Mouse (Mus musculus) heart, embryonic 15.5 days (tissue): ENCODE data around the gene Rgcc. TPM values are rescaled to one million over a fixed set of nuclear protein-coding genes. Genes with fewer than 3 reads are reported as not detected.

ENCODE experiments used
- ATAC-seq: fragments of 200-750 bp; cut with Nextera tagmentation; replicated peaks from 2 replicates; pipeline ENCODE4 v1.8.0; 2017; ENCODE audit warnings: low read depth, moderate TSS enrichment; ENCODE audit not compliant: insufficient number of reproducible peaks, insufficient read depth, low FRiP score
- H3K27ac ChIP-seq: fragments of 300-500 bp; sonication (generic); 2 replicates; pipeline ENCODE4 v1.5.1; 2015; ENCODE audit warnings: mild to moderate bottlenecking, inconsistent platforms
- H3K27me3 ChIP-seq: fragments of 300-500 bp; sonication (generic); 2 replicates; pipeline ENCODE4 v1.6.1; 2015; ENCODE audit warnings: inconsistent platforms
- H3K36me3 ChIP-seq: fragments of 300-500 bp; sonication (generic); 2 replicates; pipeline ENCODE4 v1.6.1; 2015; ENCODE audit warnings: mild to moderate bottlenecking, inconsistent platforms
- H3K4me1 ChIP-seq: fragments of 300-500 bp; sonication (generic); replicated peaks from 2 replicates; pipeline ENCODE4 v1.6.1; 2015; ENCODE audit warnings: inconsistent platforms
- H3K4me2 ChIP-seq: fragments of 300-500 bp; sonication (generic); 2 replicates; pipeline ENCODE4 v1.6.1; 2015; ENCODE audit warnings: inconsistent platforms, mild to moderate bottlenecking, moderate library complexity
- H3K4me3 ChIP-seq: fragments of 300-500 bp; sonication (generic); 2 replicates; pipeline ENCODE4 v1.5.1; 2015; ENCODE audit warnings: mild to moderate bottlenecking, inconsistent platforms
- H3K9ac ChIP-seq: fragments of 300-500 bp; sonication (generic); 2 replicates; pipeline ENCODE4 v1.6.1; 2015; ENCODE audit warnings: mild to moderate bottlenecking, inconsistent platforms
- H3K9me3 ChIP-seq: fragments of 300-500 bp; sonication (generic); replicated peaks from 2 replicates; pipeline ENCODE4 v1.6.1; 2016; ENCODE audit warnings: inconsistent platforms
- WGBS: fragments of 180-500 bp; shearing (Covaris S2); methylation state at CpG from one replicate; pipeline ENCODE4 v1.1.7; 2015; ENCODE audit warnings: mixed read lengths; 5-methylcytosine and 5-hydroxymethylcytosine counted together
- polyA plus RNA-seq: library from polyadenylated mRNA; unstranded; fragments of >200 nt; fragmentation: Nextera tagmentation; extraction: Ambion mirVana; gene quantifications from 2 replicates; pipeline ENCODE4 v1.2.1, GENCODE M21; 2015

The Rgcc gene
- polyA plus RNA-seq: 23.8 and 57.0 TPM in 2 replicates

- H3K4me3 ChIP-seq: peak within 1 kb of the TSS; percentile 62
- H3K27me3 ChIP-seq: 0 out of 2 replicates have a peak, but pooled peaks cover 11% of the 10 kb centered on the region
- H3K4me1 ChIP-seq: peaks cover 13% of the 10 kb centered on the region
- H3K27ac ChIP-seq: 0 out of 2 replicates have a peak within 1 kb of the TSS, but pooled peaks have one; percentile 14
- under 1% methylated on average over 34 of the region's 34 CpGs for WGBS
- peak within 1 kb of the TSS; percentile 66 for H3K9ac ChIP-seq
- peak within 1 kb of the TSS; percentile 98 for H3K4me2 ChIP-seq
- no peaks in the 10 kb centered on the region for H3K36me3 ChIP-seq
- peak; percentile 93 for ATAC-seq
- H3K9me3 ChIP-seq: no peaks in the 10 kb centered on the region
Measured at GRCm38 (mm10) chr14:79301466-79301875, at the start of gene Rgcc. TSS of gene Rgcc (minus strand) at chr14:79301645.

GRCm38 (mm10) chr14:79346384-79346783 lies 44.9 kb upstream of the Rgcc start:
- Histone ChIP-seq H3K27me3 (no peaks in the 10 kb centered on the region), H3K27ac (no peak overlapping the region), H3K9me3 (no peaks in the 10 kb centered on the region), H3K36me3 (peaks cover 39% of the 10 kb centered on the region), H3K9ac (no peak overlapping the region), H3K4me1 (0 out of 2 replicates have a peak, but pooled peaks cover 3% of the 10 kb centered on the region), H3K4me3 (no peak overlapping the region), H3K4me2 (no peak overlapping the region)
- no peak for ATAC-seq
- 50% methylated on average over 3 of the region's 3 CpGs for WGBS

GRCm38 (mm10) chr14:79335613-79336012 lies 34.2 kb upstream of the Rgcc start:
- no peak overlapping the region for H3K4me2 ChIP-seq
- 83% methylated on average over 3 of the region's 3 CpGs for WGBS
- H3K27me3 ChIP-seq: no peaks in the 10 kb centered on the region
- H3K4me3 ChIP-seq: no peak overlapping the region
- no peak overlapping the region for H3K9ac ChIP-seq
- H3K4me1 ChIP-seq: peaks cover 17% of the 10 kb centered on the region
- H3K27ac ChIP-seq: no peak overlapping the region
- no peaks in the 10 kb centered on the region for H3K9me3 ChIP-seq
- ATAC-seq: no peak
- H3K36me3 ChIP-seq: peaks cover 46% of the 10 kb centered on the region

GRCm38 (mm10) chr14:79331936-79332335 lies 30.5 kb upstream of the Rgcc start:
- 33% methylated on average over 7 of the region's 7 CpGs for WGBS
- Histone ChIP-seq H3K36me3 (peaks cover 21% of the 10 kb centered on the region), H3K9me3 (no peaks in the 10 kb centered on the region), H3K27ac (peak overlapping the region; percentile 33), H3K9ac (no peak overlapping the region), H3K4me1 (peaks cover 17% of the 10 kb centered on the region), H3K27me3 (no peaks in the 10 kb centered on the region), H3K4me3 (no peak overlapping the region), H3K4me2 (no peak overlapping the region)
- peak; percentile 51; the same call in 1 of the 2 replicates for ATAC-seq

- H3K27ac ChIP-seq: peak overlapping the region; percentile 33
Measured at GRCm38 (mm10) chr14:79330944-79331561, 29.6 kb upstream of the Rgcc start.

GRCm38 (mm10) chr14:79327033-79327432 lies 25.6 kb upstream of the Rgcc start:
- no peak overlapping the region for H3K27ac ChIP-seq
- no peak overlapping the region for H3K4me2 ChIP-seq
- H3K27me3 ChIP-seq: no peaks in the 10 kb centered on the region
- WGBS: 29% methylated on average over 5 of the region's 5 CpGs
- H3K4me1 ChIP-seq: peaks cover 9% of the 10 kb centered on the region
- no peaks in the 10 kb centered on the region for H3K36me3 ChIP-seq
- no peak overlapping the region for H3K4me3 ChIP-seq
- H3K9me3 ChIP-seq: no peaks in the 10 kb centered on the region
- H3K9ac ChIP-seq: no peak overlapping the region
- ATAC-seq: no peak

More at GRCm38 (mm10) chr14:79330944-79331561, 29.6 kb upstream of the Rgcc start:
- no peaks in the 10 kb centered on the region for H3K9me3 ChIP-seq
- 36% methylated on average over 16 of the region's 16 CpGs for WGBS
- H3K4me2 ChIP-seq: peak overlapping the region; percentile 51
- H3K4me3 ChIP-seq: 0 out of 2 replicates have a peak overlapping the region, but pooled peaks have one; percentile 5
- H3K36me3 ChIP-seq: peaks cover 14% of the 10 kb centered on the region; the same call in 1 of the 2 replicates
- 0 out of 2 replicates have a peak, but pooled peaks have one; percentile 24 for ATAC-seq
- H3K9ac ChIP-seq: no peak overlapping the region
- H3K4me1 ChIP-seq: peaks cover 17% of the 10 kb centered on the region
- no peaks in the 10 kb centered on the region for H3K27me3 ChIP-seq

GRCm38 (mm10) chr14:79324112-79324840 lies 22.8 kb upstream of the Rgcc start:
- no peak for ATAC-seq
- H3K4me1 ChIP-seq: no peaks in the 10 kb centered on the region
- no peaks in the 10 kb centered on the region for H3K27me3 ChIP-seq
- H3K4me3 ChIP-seq: no peak overlapping the region
- H3K9me3 ChIP-seq: no peaks in the 10 kb centered on the region
- no peak overlapping the region for H3K4me2 ChIP-seq
- H3K9ac ChIP-seq: no peak overlapping the region
- 77% methylated on average over 10 of the region's 10 CpGs for WGBS
- H3K36me3 ChIP-seq: no peaks in the 10 kb centered on the region
- H3K27ac ChIP-seq: no peak overlapping the region

- WGBS: 77% methylated on average over 5 of the region's 5 CpGs
- no peak overlapping the region for H3K27ac ChIP-seq
Measured at GRCm38 (mm10) chr14:79321881-79322280, 20.4 kb upstream of the Rgcc start.

GRCm38 (mm10) chr14:79321152-79321551 lies 19.7 kb upstream of the Rgcc start:
- Histone ChIP-seq H3K9me3 (no peaks in the 10 kb centered on the region), H3K27me3 (no peaks in the 10 kb centered on the region), H3K4me1 (no peaks in the 10 kb centered on the region), H3K4me3 (no peak overlapping the region), H3K27ac (no peak overlapping the region), H3K9ac (no peak overlapping the region), H3K36me3 (no peaks in the 10 kb centered on the region), H3K4me2 (no peak overlapping the region)
- ATAC-seq: no peak; the same call in 1 of the 2 replicates
- WGBS: 26% methylated on average over 8 of the region's 8 CpGs

More at GRCm38 (mm10) chr14:79321881-79322280, 20.4 kb upstream of the Rgcc start:
- no peaks in the 10 kb centered on the region for H3K36me3 ChIP-seq
- H3K27me3 ChIP-seq: no peaks in the 10 kb centered on the region
- ATAC-seq: no peak
- H3K4me2 ChIP-seq: no peak overlapping the region
- H3K9me3 ChIP-seq: no peaks in the 10 kb centered on the region
- no peak overlapping the region for H3K4me3 ChIP-seq
- H3K4me1 ChIP-seq: no peaks in the 10 kb centered on the region
- no peak overlapping the region for H3K9ac ChIP-seq

- H3K9ac ChIP-seq: no peak overlapping the region
- no peak for ATAC-seq
- H3K4me2 ChIP-seq: no peak overlapping the region
- H3K36me3 ChIP-seq: no peaks in the 10 kb centered on the region
- H3K4me3 ChIP-seq: no peak overlapping the region
- WGBS: 73% methylated on average over 2 of the region's 2 CpGs
- H3K27me3 ChIP-seq: no peaks in the 10 kb centered on the region
- H3K9me3 ChIP-seq: no peaks in the 10 kb centered on the region
- no peak overlapping the region for H3K27ac ChIP-seq
- H3K4me1 ChIP-seq: no peaks in the 10 kb centered on the region
Measured at GRCm38 (mm10) chr14:79317602-79318001, 16.2 kb upstream of the Rgcc start.

- Histone ChIP-seq H3K4me1 (no peaks in the 10 kb centered on the region), H3K9me3 (no peaks in the 10 kb centered on the region), H3K36me3 (no peaks in the 10 kb centered on the region), H3K27me3 (no peaks in the 10 kb centered on the region), H3K4me3 (no peak overlapping the region), H3K27ac (no peak overlapping the region), H3K9ac (no peak overlapping the region), H3K4me2 (no peak overlapping the region)
- WGBS: 54% methylated on average over 7 of the region's 7 CpGs
- ATAC-seq: no peak
Measured at GRCm38 (mm10) chr14:79315877-79316276, 14.4 kb upstream of the Rgcc start.
